In the genomic region with DNA sequence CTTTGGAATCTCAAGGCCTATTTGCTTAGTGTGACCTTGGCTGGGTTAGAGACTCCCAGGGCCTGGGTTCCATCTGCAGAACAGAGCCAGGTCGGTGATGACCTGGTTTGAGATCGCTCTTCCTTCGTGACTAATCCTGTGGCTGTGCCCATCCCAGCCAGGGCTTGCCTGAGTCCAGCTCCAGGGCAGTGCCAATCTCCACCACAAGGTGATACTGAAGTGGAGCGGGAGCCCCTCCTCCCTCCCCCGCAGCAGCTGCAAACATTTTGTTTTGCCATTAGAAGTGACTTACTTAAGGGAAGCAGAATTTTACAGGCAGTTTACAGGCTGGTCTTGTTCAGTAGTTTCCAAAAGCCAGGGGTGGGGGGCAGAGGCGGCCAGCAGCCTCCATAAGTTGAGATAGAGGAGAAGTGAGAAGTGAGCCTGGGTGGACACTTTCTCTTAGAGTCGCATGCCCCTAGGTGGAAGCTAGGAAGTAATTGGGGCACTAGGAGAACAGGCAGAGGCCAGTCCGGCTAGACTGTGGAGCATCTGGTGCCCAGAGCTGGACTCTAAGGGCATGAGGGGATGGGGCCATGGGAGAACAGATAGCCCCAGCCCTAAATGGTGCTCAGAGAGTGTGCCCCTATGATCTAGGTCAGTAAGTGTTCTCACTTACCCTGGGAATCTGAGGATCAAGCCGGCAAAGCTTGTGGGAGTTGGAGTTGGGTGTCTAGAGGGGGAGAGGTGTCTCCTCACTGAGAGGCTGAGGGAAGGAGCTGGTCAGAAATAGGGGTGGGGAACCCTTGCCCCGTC, we compare ENCODE assay signal across 15 mouse cellular contexts. TPM values are rescaled to one million over a fixed set of nuclear protein-coding genes. Genes with fewer than 3 reads are reported as not detected.
A peak's percentile ranks its signal among the peaks of the same experiment; 100 is the strongest.
DNase-seq lines count a peak whose midpoint lies in the region; ATAC-seq and TF ChIP-seq lines count a peak whose summit lies in the region.
"Had no signal": no experiment of that assay in that cellular context is flagged by ENCODE, and none has a peak within 500 bp of the region (broad histone marks: within the 10 kb centered on the region; RNA-seq: fewer than 3 reads in every experiment).

No protein-coding gene starts in this region.

- peak; percentile 57 for ATAC-seq in limb, embryonic 12.5 days (ENCODE audit: insufficient number of reproducible peaks, insufficient read depth, low FRiP score, low TSS enrichment, low read depth)

- DNase-seq in layer of hippocampus, adult 2 months (ENCODE audit: low spot score in 2 of 2), result no peak
- DNase-seq in layer of hippocampus, postnatal 14 days (ENCODE audit: low spot score in 2 of 2), result no peak
- peak; percentile 19 for DNase-seq in ES-CJ7 (ENCODE audit: low read depth, low spot score)
- DNase-seq in R1 (ENCODE audit: low read depth, low spot score), result peak; percentile 24
- no peak for DNase-seq in adrenal gland, adult 18-20 months (ENCODE audit: low spot score in 2 of 2)
- DNase-seq in cerebellum, postnatal 36 days, result no peak
- DNase-seq: adrenal gland, adult 2 months; heart, adult 11 months; left cerebral cortex, postnatal 4 days; thymus, postnatal 25 days had no signal

- peaks cover 23% of the 10 kb centered on the region for H3K36me3 ChIP-seq in limb, embryonic 12.5 days
- H3K36me3 ChIP-seq: forebrain, embryonic 15.5 days had no signal

- peak; percentile 12; the same call in 1 of the 2 replicates for TF ChIP-seq CTCF in layer of hippocampus, adult 2 months (conservative IDR thresholded peaks at IDR 0.05)

- H3K9me3 ChIP-seq in limb, embryonic 12.5 days, result no peaks in the 10 kb centered on the region
- H3K9me3 ChIP-seq: forebrain, embryonic 15.5 days had no signal

- H3K4me3 ChIP-seq in layer of hippocampus, adult 2 months, result no peak overlapping the region
- H3K4me3 ChIP-seq in limb, embryonic 12.5 days (replicated peaks), result peak overlapping the region; percentile 47
- H3K4me3 ChIP-seq: forebrain, embryonic 15.5 days had no signal

- H3K4me2 ChIP-seq in limb, embryonic 12.5 days, result peak overlapping the region; percentile 74
- H3K4me2 ChIP-seq: forebrain, embryonic 15.5 days had no signal

- no peak overlapping the region for H3K27ac ChIP-seq in layer of hippocampus, adult 2 months
- H3K27ac ChIP-seq in limb, embryonic 12.5 days, result peak overlapping the region; percentile 95
- H3K27ac ChIP-seq: forebrain, embryonic 15.5 days had no signal

- 4% methylated on average over 10 of the region's 10 CpGs for WGBS in limb, embryonic 12.5 days

- peaks cover 43% of the 10 kb centered on the region for H3K4me1 ChIP-seq in limb, embryonic 12.5 days (replicated peaks)

- peak overlapping the region; percentile 92 for H3K9ac ChIP-seq in limb, embryonic 12.5 days (replicated peaks)
- H3K9ac ChIP-seq: forebrain, embryonic 15.5 days had no signal

- peaks cover 75% of the 10 kb centered on the region for H3K27me3 ChIP-seq in limb, embryonic 12.5 days

RNA-seq across cellular contexts. Expression of a gene that starts 11.6 kb away (rescaled TPM):
- not detected for total RNA-seq in layer of hippocampus, adult 2 months (2021)
- total RNA-seq in layer of hippocampus, postnatal 14 days (2021), result not detected
- 174 and 206 TPM in 2 replicates for polyA plus RNA-seq in limb, embryonic 12.5 days (2016; fragmentation: Nextera tagmentation; extraction: Ambion mirVana)
- total RNA-seq in adrenal gland, adult 18-20 months (2021), result not detected
- total RNA-seq: adrenal gland, adult 2 months; layer of hippocampus, adult 8-10 months; left cerebral cortex, postnatal 4 days; MEL; monocyte, adult 5-6 weeks had no signal
- polyA plus RNA-seq: adrenal gland, adult 2 months; forebrain, embryonic 15.5 days had no signal

RNA-seq across cellular contexts. Expression of a gene that starts 40.0 kb away (rescaled TPM):
- total RNA-seq in layer of hippocampus, adult 2 months (2021), result under 1 TPM in 1 of 2 experiments, not detected in 1; 0.27 TPM
- total RNA-seq in layer of hippocampus, postnatal 14 days (2021), result under 1 TPM; 0.25 to 0.29 TPM
- 0.15 TPM in 1 of 2 replicates, not detected in the other for polyA plus RNA-seq in limb, embryonic 12.5 days (2016; fragmentation: Nextera tagmentation; extraction: Ambion mirVana)
- total RNA-seq in adrenal gland, adult 18-20 months (2021), result not detected
- total RNA-seq: MEL; monocyte, adult 5-6 weeks had no signal
- polyA plus RNA-seq: forebrain, embryonic 15.5 days had no signal

Comparison
In these comparisons a context has a peak if more than half of its experiments do, and no peak if none do; other contexts are left out.
1. DNase-seq: peak in ES-CJ7 (single experiment) and R1 (single experiment); none in layer of hippocampus, adult 2 months (0 of 2), layer of hippocampus, postnatal 14 days (0 of 2), adrenal gland, adult 18-20 months (0 of 2) and cerebellum, postnatal 36 days (0 of 2).